Mouse (Mus musculus): ENCODE results near the gene Glis3.
A peak's percentile ranks its signal among the peaks of the same experiment; 100 is the strongest.

The Glis3 gene

DNA sequence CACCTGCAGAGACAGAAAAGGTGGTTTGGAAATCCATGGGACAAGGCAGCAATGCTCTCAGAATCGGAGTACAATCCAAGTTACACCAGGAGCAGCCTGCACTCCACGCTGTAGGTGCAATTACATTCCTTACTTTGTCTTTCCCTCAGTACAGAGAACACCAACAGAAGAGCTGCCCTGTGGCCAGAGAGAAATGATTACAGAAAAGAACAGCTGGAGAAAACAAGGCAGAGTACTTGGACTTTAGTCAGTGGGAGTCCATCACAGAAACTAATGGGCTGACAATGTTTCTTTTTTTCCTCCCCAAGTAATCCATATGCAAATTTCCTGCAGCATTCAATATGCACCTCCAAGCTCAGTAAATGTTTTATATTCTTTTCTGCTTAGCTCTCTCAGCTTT lies 305.4 kb downstream of the Glis3 start:
- no peak for DNase-seq

- DNase-seq = no peak
Measured at GRCm38 (mm10) chr19:28368215-28368614, 311.7 kb downstream of the Glis3 start.

- DNase-seq = no peak
Measured at GRCm38 (mm10) chr19:28367274-28367673, 312.6 kb downstream of the Glis3 start.

- DNase-seq = no peak
Measured at GRCm38 (mm10) chr19:28366766-28367165, 313.1 kb downstream of the Glis3 start.

DNA sequence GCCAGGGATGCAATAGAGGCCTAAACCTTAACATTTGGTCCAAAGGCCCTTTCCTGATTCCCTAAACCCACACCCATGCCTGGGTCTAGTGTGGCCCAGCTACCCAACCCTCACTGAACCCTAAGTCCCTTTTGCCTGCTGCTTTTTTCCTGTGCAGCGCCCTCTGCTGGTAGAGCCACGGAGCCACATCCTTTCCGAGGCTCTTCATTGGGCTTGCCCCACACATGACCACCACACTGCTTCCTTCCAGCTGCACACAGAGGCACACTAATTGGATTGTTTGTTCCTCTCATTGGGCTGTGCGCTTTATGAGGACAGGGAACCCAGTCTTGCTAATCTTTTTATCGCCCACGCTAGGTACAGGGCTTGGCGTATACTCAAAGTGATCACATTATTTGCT lies 314.0 kb downstream of the Glis3 start:
- DNase-seq = peak; percentile 31

DNA sequence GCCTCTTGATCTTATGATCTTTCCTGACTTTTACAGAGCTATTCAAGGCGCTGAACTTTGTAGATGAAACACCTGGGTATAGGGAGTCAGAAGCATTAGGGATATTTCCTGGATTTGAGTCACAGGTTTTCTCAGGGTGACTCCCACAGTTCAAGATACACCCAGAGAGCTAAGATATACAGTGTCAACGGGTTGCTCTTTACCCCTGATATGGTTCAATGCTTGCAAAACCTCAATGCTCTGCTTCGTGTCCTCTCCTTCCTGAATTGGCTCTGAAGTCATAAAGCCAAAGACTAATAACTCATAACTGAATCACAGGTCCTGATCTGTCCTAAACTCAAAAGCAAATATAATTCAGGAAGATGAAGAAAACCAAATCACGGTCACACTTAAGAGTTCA lies 319.0 kb downstream of the Glis3 start:
- DNase-seq = no peak

DNA sequence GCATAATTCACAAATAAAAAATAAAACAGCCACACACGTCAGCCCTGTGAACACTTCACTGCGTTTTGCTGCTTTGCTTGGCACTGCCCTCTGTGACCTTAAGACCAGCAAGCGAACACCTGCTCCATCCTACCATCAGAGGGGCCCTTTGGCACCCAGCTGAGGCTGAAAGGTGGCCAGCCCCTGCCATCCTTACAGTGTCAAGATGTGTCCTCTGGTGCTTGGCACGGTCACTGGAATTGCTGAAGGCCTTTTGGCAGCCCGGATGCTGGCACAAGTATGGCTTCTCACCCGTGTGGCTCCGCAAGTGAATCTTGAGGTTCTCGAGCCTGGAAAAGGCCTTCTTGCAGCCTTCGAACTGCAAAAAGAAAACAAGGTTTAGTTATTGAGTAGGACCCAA lies 322.3 kb downstream of the Glis3 start:
- no peak for DNase-seq

DNA sequence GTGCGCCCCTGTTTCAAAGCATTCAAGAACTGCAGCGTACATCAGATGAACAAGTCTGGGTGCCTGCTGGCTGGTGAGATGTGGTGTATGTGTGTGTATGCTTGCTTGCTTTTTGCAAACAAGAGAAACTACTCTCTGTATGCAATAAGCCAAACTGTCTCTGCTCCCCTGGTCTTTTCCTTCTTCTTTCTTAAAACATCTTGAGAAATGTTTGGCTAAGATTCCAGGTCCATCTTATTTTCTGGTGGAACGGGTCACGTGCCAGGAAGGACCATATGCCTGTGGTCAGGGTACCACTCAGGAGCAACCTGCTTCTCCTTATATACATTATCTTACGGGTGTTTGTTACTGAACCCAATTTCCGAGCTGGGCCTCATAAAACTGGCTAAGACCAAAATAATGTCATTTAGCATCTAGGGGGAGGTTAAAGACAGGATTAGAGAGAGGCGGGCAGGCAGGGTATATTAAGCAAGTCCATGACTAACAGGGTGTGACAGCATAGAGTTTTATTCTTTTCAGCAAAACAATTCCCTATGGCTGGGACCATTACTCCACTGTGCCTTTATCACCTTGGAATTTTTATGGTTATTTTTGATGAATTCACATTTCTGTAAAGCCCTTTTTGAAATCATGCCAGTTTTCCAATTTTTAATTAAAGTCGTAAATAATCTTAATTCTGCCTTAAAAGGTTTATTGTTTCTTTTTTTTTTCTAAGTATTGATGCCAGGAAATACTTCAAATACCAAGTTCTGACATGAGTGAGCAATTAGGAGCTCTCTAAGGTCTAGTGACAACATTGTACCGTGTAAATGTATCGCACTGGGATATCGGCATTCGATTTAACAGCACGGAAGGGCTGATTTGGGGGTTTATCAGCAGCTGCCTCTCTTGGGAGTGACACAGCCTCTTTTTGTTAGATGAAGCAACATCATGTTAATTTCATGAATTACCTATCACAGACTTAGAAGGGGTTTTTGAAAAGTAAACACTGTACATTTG lies 328.5 kb downstream of the Glis3 start:
- no peak for DNase-seq

GRCm38 (mm10) chr19:28347080-28347825 lies 332.6 kb downstream of the Glis3 start:
- no peak for DNase-seq

DNA sequence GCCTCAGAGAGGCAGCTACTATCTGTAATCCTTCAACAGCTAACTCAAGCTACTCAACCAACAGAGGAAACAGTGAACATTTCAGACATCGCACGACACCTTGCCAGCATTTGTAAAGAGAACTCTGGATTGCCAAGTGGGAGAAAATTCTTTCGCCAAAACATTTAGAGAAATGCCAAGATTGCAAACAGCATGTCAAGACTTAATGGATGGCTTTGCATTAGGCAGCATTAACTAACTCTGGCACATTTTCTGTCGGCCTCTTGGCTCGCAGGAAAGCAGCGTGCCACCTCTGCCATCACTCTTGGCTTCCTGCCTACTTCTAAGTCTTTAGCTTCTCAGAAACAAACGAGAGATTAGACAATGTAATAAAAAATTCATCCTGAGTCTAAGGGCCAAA lies 336.2 kb downstream of the Glis3 start:
- DNase-seq = no peak

DNA sequence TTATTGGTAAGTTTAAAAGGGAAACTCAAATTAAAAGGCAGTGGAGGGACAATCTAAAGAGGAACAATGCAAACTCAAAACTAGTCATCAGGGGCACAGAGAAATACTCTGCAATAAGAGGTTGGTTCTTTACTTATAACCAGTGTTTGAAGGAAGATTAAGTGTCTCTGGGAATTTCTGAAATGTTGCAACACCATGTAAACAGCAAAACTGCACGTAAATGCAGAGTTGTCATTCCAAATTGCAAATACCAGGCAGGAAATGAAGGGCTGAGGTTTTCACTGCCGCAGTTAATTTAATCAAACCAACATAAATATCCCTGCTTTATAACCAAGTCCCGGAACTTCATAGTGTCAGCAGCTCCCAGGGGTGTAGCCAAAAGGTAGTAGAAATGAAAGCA lies 342.3 kb downstream of the Glis3 start:
- DNase-seq = no peak

DNA sequence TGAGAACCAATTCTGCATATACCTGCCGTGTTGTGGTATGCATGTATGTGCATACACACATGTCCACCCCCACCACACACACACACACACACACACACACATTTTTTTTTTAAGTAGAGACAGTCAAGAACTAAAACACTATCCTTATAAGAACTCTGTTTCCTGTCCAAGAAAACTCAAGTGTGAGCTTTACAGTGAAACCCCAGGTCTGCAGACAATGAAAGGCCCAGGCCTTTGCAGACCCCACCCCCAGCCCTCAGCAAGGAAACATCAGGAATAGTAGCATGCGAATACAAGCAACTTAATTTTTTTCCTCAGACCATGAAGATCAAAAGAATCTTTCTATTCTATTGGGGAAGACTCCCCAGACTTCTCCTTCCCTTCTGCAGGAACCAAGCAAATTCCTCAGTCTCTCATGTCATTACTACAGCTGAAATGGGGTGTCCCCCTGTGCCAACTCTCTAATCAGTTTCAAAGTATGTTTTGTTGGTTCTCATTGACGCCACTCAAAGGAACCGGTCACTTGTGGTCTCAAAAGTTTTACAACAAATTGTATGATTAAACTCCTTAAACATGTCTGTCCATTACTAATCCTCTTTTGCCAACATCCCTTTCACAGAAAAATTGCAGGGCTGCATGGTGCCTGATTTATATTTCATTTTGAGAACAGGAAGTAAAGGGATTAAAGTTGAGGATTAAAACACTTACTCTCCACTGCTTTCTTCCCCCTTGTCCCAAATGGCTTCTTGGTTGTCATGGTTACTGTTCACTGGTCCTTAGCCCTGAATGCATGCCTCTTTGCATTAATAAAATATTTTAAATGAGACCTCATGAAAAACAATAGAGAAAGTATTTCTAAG lies 343.0 kb downstream of the Glis3 start:
- no peak for DNase-seq

- DNase-seq = no peak
Measured at GRCm38 (mm10) chr19:28335890-28336289, 344.0 kb downstream of the Glis3 start.

- DNase-seq = no peak
Measured at GRCm38 (mm10) chr19:28333007-28333766, 346.7 kb downstream of the Glis3 start.

DNA sequence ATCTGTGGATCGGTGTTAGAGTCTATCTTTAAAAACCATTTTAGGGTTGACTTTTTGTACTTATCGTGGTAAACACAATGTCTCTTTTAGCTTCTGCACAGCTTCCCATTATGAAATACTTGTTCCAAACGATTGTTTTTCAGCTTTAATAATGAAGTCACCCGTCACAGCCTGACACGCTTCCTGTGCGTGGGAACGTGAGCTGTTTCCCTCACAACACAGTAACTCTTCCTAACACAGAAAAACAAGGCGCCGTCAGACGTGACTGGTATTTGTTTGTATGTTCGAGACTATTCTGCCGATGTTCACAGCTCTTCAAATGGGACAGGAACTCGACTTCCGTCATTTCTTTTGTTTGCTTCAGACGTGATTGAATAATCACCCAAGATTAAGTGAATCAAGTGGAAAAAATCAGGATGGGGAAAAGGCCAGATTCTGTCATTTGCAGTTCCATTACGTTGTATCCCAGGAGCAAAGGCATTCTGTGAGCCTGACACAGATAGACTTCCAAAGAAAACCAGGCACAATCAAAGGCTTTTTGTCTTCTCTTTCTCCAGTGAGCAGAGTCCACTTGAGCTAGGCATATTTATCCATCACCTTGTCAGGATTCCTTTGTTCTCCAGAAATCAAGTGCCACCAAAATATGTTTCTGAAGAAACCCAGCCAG lies 351.3 kb downstream of the Glis3 start:
- no peak for DNase-seq

GRCm38 (mm10) chr19:28327536-28327935 lies 352.3 kb downstream of the Glis3 start:
- no peak for DNase-seq

- DNase-seq = no peak
Measured at GRCm38 (mm10) chr19:28306036-28306435, 373.8 kb downstream of the Glis3 start.

DNA sequence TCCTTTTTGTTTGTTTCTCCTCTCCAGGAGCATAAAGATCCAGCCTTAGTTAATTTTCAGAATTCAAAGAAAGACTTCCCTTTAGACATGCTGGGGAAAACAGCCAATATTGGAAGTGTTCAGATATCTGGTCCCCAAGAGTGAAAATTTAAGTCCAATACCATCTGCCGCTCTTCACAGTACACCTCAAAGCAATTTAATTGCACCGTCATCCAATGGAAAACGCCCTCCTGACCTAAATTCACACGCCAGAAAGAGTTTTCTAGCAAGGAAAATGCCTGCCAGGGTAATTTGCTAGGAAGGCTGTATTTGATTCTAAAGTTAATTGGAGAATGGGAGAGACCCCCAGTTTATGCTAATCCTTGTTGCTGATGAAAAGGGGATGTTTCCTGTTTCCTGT lies 374.4 kb downstream of the Glis3 start:
- no peak for DNase-seq

- no peak for DNase-seq
Measured at GRCm38 (mm10) chr19:28302831-28303242, 377.0 kb downstream of the Glis3 start.

- no peak for DNase-seq
Measured at GRCm38 (mm10) chr19:28300226-28300625, 379.7 kb downstream of the Glis3 start.

GRCm38 (mm10) chr19:28299211-28299775 lies 380.6 kb downstream of the Glis3 start:
- DNase-seq = no peak

All from right cerebral cortex, postnatal 4 days (tissue).